Comparison of ENCODE assay signal across 14 mouse cellular contexts in genomic region chr8:105686551-105686950, GRCm38 (mm10). TPM values are rescaled to one million over a fixed set of nuclear protein-coding genes. Genes with fewer than 3 reads are reported as not detected.
DNase-seq lines count a peak whose midpoint lies in the region; ATAC-seq and TF ChIP-seq lines count a peak whose summit lies in the region.
"Had no signal": no experiment of that assay in that cellular context is flagged by ENCODE, and none has a peak within 500 bp of the region (broad histone marks: within the 10 kb centered on the region; RNA-seq: fewer than 3 reads in every experiment).

No protein-coding gene starts in this region.

- H3K4me2 ChIP-seq in hindbrain, embryonic 16.5 days (ENCODE audit: low read length): no peak overlapping the region
- H3K4me2 ChIP-seq in hindbrain, embryonic 14.5 days (replicated peaks): no peak overlapping the region
- H3K4me2 ChIP-seq in intestine, embryonic 16.5 days (ENCODE audit: low read depth, low read length): no peak overlapping the region

- H3K36me3 ChIP-seq in hindbrain, embryonic 16.5 days (ENCODE audit: control insufficient read depth, insufficient read depth, low read length): peaks cover 8% of the 10 kb centered on the region; the same call in 1 of the 2 replicates
- H3K36me3 ChIP-seq in hindbrain, embryonic 14.5 days (replicated peaks; ENCODE audit: control insufficient read depth, insufficient read depth): peaks cover 28% of the 10 kb centered on the region
- peaks cover 17% of the 10 kb centered on the region; the same call in 1 of the 2 replicates for H3K36me3 ChIP-seq in spleen, adult 2 months (ENCODE audit: control insufficient read depth, insufficient read depth, low read length)
- H3K36me3 ChIP-seq in intestine, embryonic 16.5 days (ENCODE audit: control insufficient read depth, insufficient read depth, low read length): peaks cover 11% of the 10 kb centered on the region; the same call in 1 of the 2 replicates

- H3K4me3 ChIP-seq in hindbrain, embryonic 16.5 days (ENCODE audit: low read length): no peak overlapping the region
- H3K4me3 ChIP-seq in hindbrain, embryonic 14.5 days (replicated peaks; ENCODE audit: low read length): no peak overlapping the region
- H3K4me3 ChIP-seq in spleen, adult 2 months (ENCODE audit: extremely low read depth, insufficient read depth, insufficient read length): peak overlapping the region; percentile 63; the same call in 1 of the 2 replicates
- no peak overlapping the region for H3K4me3 ChIP-seq in intestine, embryonic 16.5 days (ENCODE audit: low read length)

- H3K27me3 ChIP-seq in hindbrain, embryonic 16.5 days (replicated peaks; ENCODE audit: control insufficient read depth, insufficient read depth, low read length): no peaks in the 10 kb centered on the region
- no peaks in the 10 kb centered on the region for H3K27me3 ChIP-seq in hindbrain, embryonic 14.5 days (ENCODE audit: control insufficient read depth, insufficient read depth, low read length)
- no peaks in the 10 kb centered on the region for H3K27me3 ChIP-seq in spleen, adult 2 months (ENCODE audit: control insufficient read depth, insufficient read depth, low read length)
- H3K27me3 ChIP-seq in intestine, embryonic 16.5 days (replicated peaks; ENCODE audit: control insufficient read depth, insufficient read depth, low read length): no peaks in the 10 kb centered on the region
- H3K27me3 ChIP-seq: limb, embryonic 15.5 days had no signal

- H3K9ac ChIP-seq in hindbrain, embryonic 16.5 days (ENCODE audit: low read depth, low read length): no peak overlapping the region
- H3K9ac ChIP-seq in hindbrain, embryonic 14.5 days: no peak overlapping the region
- H3K9ac ChIP-seq in intestine, embryonic 16.5 days (ENCODE audit: low read depth, low read length): no peak overlapping the region

- WGBS in hindbrain, embryonic 16.5 days: 63% methylated on average over 6 of the region's 6 CpGs
- 66% methylated on average over 6 of the region's 6 CpGs for WGBS in hindbrain, embryonic 14.5 days
- 13% methylated on average over 6 of the region's 6 CpGs for WGBS in spleen, adult 2 months
- 65% methylated on average over 6 of the region's 6 CpGs for WGBS in intestine, embryonic 16.5 days

- no peaks in the 10 kb centered on the region for H3K4me1 ChIP-seq in hindbrain, embryonic 16.5 days (ENCODE audit: control insufficient read depth, insufficient read depth, low read depth, low read length)
- no peaks in the 10 kb centered on the region for H3K4me1 ChIP-seq in hindbrain, embryonic 14.5 days (replicated peaks; ENCODE audit: control insufficient read depth, insufficient read depth, low read length)
- no peaks in the 10 kb centered on the region; the same call in 1 of the 2 replicates for H3K4me1 ChIP-seq in spleen, adult 2 months (ENCODE audit: control insufficient read depth, insufficient read depth, insufficient read length)
- H3K4me1 ChIP-seq in intestine, embryonic 16.5 days (ENCODE audit: control insufficient read depth, insufficient read depth, low read length): no peaks in the 10 kb centered on the region

- no peak for TF ChIP-seq POLR2A in spleen, adult 2 months (IDR thresholded peaks at IDR 0.05; ENCODE audit: low read depth, low read length)

- H3K27ac ChIP-seq in hindbrain, embryonic 16.5 days (ENCODE audit: low read depth, low read length): no peak overlapping the region
- no peak overlapping the region for H3K27ac ChIP-seq in hindbrain, embryonic 14.5 days
- H3K27ac ChIP-seq in spleen, adult 2 months (ENCODE audit: insufficient read depth, low read length): peak overlapping the region; percentile 93
- H3K27ac ChIP-seq in intestine, embryonic 16.5 days (ENCODE audit: low read length): no peak overlapping the region
- H3K27ac ChIP-seq: limb, embryonic 15.5 days; macrophage had no signal

- no peaks in the 10 kb centered on the region for H3K9me3 ChIP-seq in hindbrain, embryonic 16.5 days (ENCODE audit: control insufficient read depth, low read length)
- H3K9me3 ChIP-seq in hindbrain, embryonic 14.5 days (ENCODE audit: control insufficient read depth, low read length): no peaks in the 10 kb centered on the region
- H3K9me3 ChIP-seq in intestine, embryonic 16.5 days (ENCODE audit: control insufficient read depth, low read length): no peaks in the 10 kb centered on the region
- H3K9me3 ChIP-seq: limb, embryonic 15.5 days had no signal

- intact Hi-C loops in left cerebral cortex, postnatal 4 days (cut with DNase I): loop anchor here (5.0 kb wide), 1 partner anchor 34 kb away; no protein-coding TSS in a partner anchor

- no peak for TF ChIP-seq CTCF in spleen, adult 2 months (IDR thresholded peaks at IDR 0.05; ENCODE audit: extremely low read depth, insufficient read depth, insufficient read length, insufficient replicate concordance)

- ATAC-seq in hindbrain, embryonic 16.5 days: 0 out of 2 replicates have a peak, but pooled peaks have one; percentile 16
- no peak for ATAC-seq in hindbrain, embryonic 14.5 days (ENCODE audit: low FRiP score)
- 0 out of 2 replicates have a peak, but pooled peaks have one; percentile 3 for ATAC-seq in intestine, embryonic 16.5 days
- ATAC-seq in cerebellum, adult (ENCODE audit: insufficient number of reproducible peaks, low FRiP score, low TSS enrichment): no peak

- no peak for DNase-seq in hindbrain, embryonic 14.5 days (ENCODE audit: low spot score)
- no peak for DNase-seq in spleen, adult 2 months (ENCODE audit: low read depth in 1 of 2, low spot score in 2 of 2)
- no peak for DNase-seq in spleen, adult 12 weeks (ENCODE audit: low spot score)
- peak; percentile 56 to 68 for DNase-seq in thymus, postnatal 36 days
- DNase-seq in left cerebral cortex, postnatal 4 days: no peak
- DNase-seq: heart, postnatal 10 days; layer of hippocampus, adult 9-11 months; right cerebral cortex, postnatal 14 days had no signal

RNA-seq across cellular contexts. Expression of gene Carmil2, which starts 0.5 kb away (rescaled TPM):
- polyA plus RNA-seq in hindbrain, embryonic 16.5 days (2015; fragmentation: Nextera tagmentation; extraction: Ambion mirVana): 22.0 and 22.1 TPM in 2 replicates
- 22.3 and 24.4 TPM in 2 replicates for polyA plus RNA-seq in hindbrain, embryonic 14.5 days (2014; fragmentation: Nextera tagmentation; extraction: Ambion mirVana)
- polyA plus RNA-seq in spleen, adult 2 months (2012; rRNA removed): 62.1 and 72.2 TPM in 2 replicates
- polyA plus RNA-seq in intestine, embryonic 16.5 days (2015; fragmentation: Nextera tagmentation; extraction: Ambion mirVana): 0.64 and 0.79 TPM in 2 replicates
- total RNA-seq in left cerebral cortex, postnatal 4 days (2021): 10 to 100 TPM; 39.4 to 40.8 TPM
- polyA plus RNA-seq: macrophage had no signal

RNA-seq across cellular contexts. Expression of gene Acd, which starts 14.4 kb away (rescaled TPM):
- polyA plus RNA-seq in hindbrain, embryonic 16.5 days (2015; fragmentation: Nextera tagmentation; extraction: Ambion mirVana): 91.7 and 96.4 TPM in 2 replicates
- 71.3 and 78.1 TPM in 2 replicates for polyA plus RNA-seq in hindbrain, embryonic 14.5 days (2014; fragmentation: Nextera tagmentation; extraction: Ambion mirVana)
- 47.3 and 62.1 TPM in 2 replicates for polyA plus RNA-seq in spleen, adult 2 months (2012; rRNA removed)
- 53.0 and 55.0 TPM in 2 replicates for polyA plus RNA-seq in intestine, embryonic 16.5 days (2015; fragmentation: Nextera tagmentation; extraction: Ambion mirVana)
- 10 to 100 TPM; 55.9 to 58.9 TPM for total RNA-seq in left cerebral cortex, postnatal 4 days (2021)

RNA-seq across cellular contexts. Expression of gene Pard6a, which starts 14.4 kb away (rescaled TPM):
- 62.5 and 63.8 TPM in 2 replicates for polyA plus RNA-seq in hindbrain, embryonic 16.5 days (2015; fragmentation: Nextera tagmentation; extraction: Ambion mirVana)
- 53.7 and 56.2 TPM in 2 replicates for polyA plus RNA-seq in hindbrain, embryonic 14.5 days (2014; fragmentation: Nextera tagmentation; extraction: Ambion mirVana)
- polyA plus RNA-seq in spleen, adult 2 months (2012; rRNA removed): 8.7 and 12.1 TPM in 2 replicates
- polyA plus RNA-seq in intestine, embryonic 16.5 days (2015; fragmentation: Nextera tagmentation; extraction: Ambion mirVana): 12.0 and 12.6 TPM in 2 replicates
- total RNA-seq in left cerebral cortex, postnatal 4 days (2021): 10 to 100 TPM; 28.4 to 33.1 TPM

RNA-seq across cellular contexts. Expression of gene 4933405L10Rik, which starts 20.9 kb away (rescaled TPM):
- 0.15 and 0.24 TPM in 2 replicates for polyA plus RNA-seq in hindbrain, embryonic 16.5 days (2015; fragmentation: Nextera tagmentation; extraction: Ambion mirVana)
- 0.22 and 0.27 TPM in 2 replicates for polyA plus RNA-seq in hindbrain, embryonic 14.5 days (2014; fragmentation: Nextera tagmentation; extraction: Ambion mirVana)
- polyA plus RNA-seq in spleen, adult 2 months (2012; rRNA removed): not detected in 2 replicates
- not detected in 2 replicates for polyA plus RNA-seq in intestine, embryonic 16.5 days (2015; fragmentation: Nextera tagmentation; extraction: Ambion mirVana)
- total RNA-seq in left cerebral cortex, postnatal 4 days (2021): not detected
- total RNA-seq: heart, postnatal 10 days had no signal
- polyA plus RNA-seq: macrophage; stomach, embryonic 16.5 days had no signal

RNA-seq across cellular contexts. Expression of gene Enkd1, which starts 21.5 kb away (rescaled TPM):
- polyA plus RNA-seq in hindbrain, embryonic 16.5 days (2015; fragmentation: Nextera tagmentation; extraction: Ambion mirVana): 17.7 and 17.9 TPM in 2 replicates
- 11.6 and 13.4 TPM in 2 replicates for polyA plus RNA-seq in hindbrain, embryonic 14.5 days (2014; fragmentation: Nextera tagmentation; extraction: Ambion mirVana)
- 4.3 and 6.2 TPM in 2 replicates for polyA plus RNA-seq in spleen, adult 2 months (2012; rRNA removed)
- 11.2 and 13.6 TPM in 2 replicates for polyA plus RNA-seq in intestine, embryonic 16.5 days (2015; fragmentation: Nextera tagmentation; extraction: Ambion mirVana)
- total RNA-seq in left cerebral cortex, postnatal 4 days (2021): 10 to 100 TPM; 15.5 to 17.9 TPM

Comparison
In these comparisons a context has a peak if more than half of its experiments do, and no peak if none do; other contexts are left out.
1. ATAC-seq: peak in hindbrain, embryonic 16.5 days (single experiment) and intestine, embryonic 16.5 days (single experiment); none in hindbrain, embryonic 14.5 days (single experiment) and cerebellum, adult (single experiment).
2. DNase-seq: peak in thymus, postnatal 36 days (2 of 2); none in hindbrain, embryonic 14.5 days (single experiment), spleen, adult 2 months (0 of 2), spleen, adult 12 weeks (single experiment) and left cerebral cortex, postnatal 4 days (single experiment).
3. RNA of gene Carmil2, which starts 0.5 kb away (polyA plus RNA-seq): 62.1 to 72.2 TPM in spleen, adult 2 months, 22.3 to 24.4 TPM in hindbrain, embryonic 14.5 days and 22.0 to 22.1 TPM in hindbrain, embryonic 16.5 days; 0.64 to 0.79 TPM in intestine, embryonic 16.5 days; every median in the first group is over 10 times any median in the second.